Mouse (Mus musculus) midbrain, embryonic 16.5 days (tissue): ENCODE measurements around the gene Adamts8. TPM values are rescaled to one million over a fixed set of nuclear protein-coding genes. Genes with fewer than 3 reads are reported as not detected.
A peak's percentile ranks its signal among the peaks of the same experiment; 100 is the strongest.

Experiments
- ATAC-seq: fragments of 200-750 bp; cut with Nextera tagmentation; 2 replicates; pipeline ENCODE4 v1.8.0; 2017; ENCODE audit warnings: moderate TSS enrichment
- H3K27ac ChIP-seq: fragments of 300-500 bp; sonication (generic); 2 replicates; pipeline ENCODE4 v1.5.1; 2014; ENCODE audit warnings: mild to moderate bottlenecking, low read length, mixed read lengths
- H3K27me3 ChIP-seq: fragments of 300-500 bp; sonication (generic); 2 replicates; pipeline ENCODE4 v1.6.1; 2014; ENCODE audit warnings: low read depth, low read length, mixed read lengths; ENCODE audit not compliant: control insufficient read depth, insufficient read depth
- H3K36me3 ChIP-seq: fragments of 300-500 bp; sonication (generic); 2 replicates; pipeline ENCODE4 v1.6.1; 2014; ENCODE audit warnings: mild to moderate bottlenecking, low read length, moderate library complexity, mixed read lengths; ENCODE audit not compliant: control insufficient read depth, insufficient read depth
- H3K4me1 ChIP-seq: fragments of 300-500 bp; sonication (generic); 2 replicates; pipeline ENCODE4 v1.6.1; 2014; ENCODE audit warnings: mild to moderate bottlenecking, low read length, mixed read lengths; ENCODE audit not compliant: control insufficient read depth, insufficient read depth
- H3K4me2 ChIP-seq: fragments of 300-500 bp; sonication (generic); 2 replicates; pipeline ENCODE4 v1.6.1; 2014; ENCODE audit warnings: mild to moderate bottlenecking, low read length, mixed read lengths
- H3K4me3 ChIP-seq: fragments of 300-500 bp; sonication (generic); 2 replicates; pipeline ENCODE4 v1.5.1; 2014; ENCODE audit warnings: low read depth, mild to moderate bottlenecking, low read length, moderate library complexity, mixed read lengths
- H3K9ac ChIP-seq: fragments of 300-500 bp; sonication (generic); 2 replicates; pipeline ENCODE4 v1.6.1; 2014; ENCODE audit warnings: low read depth, low read length, mixed read lengths
- H3K9me3 ChIP-seq: fragments of 300-500 bp; sonication (generic); replicated peaks from 2 replicates; pipeline ENCODE4 v1.6.1; 2014; ENCODE audit warnings: mild to moderate bottlenecking, low read length, mixed read lengths; ENCODE audit not compliant: control insufficient read depth, poor library complexity, severe bottlenecking
- WGBS: fragments of 180-500 bp; shearing (Covaris S2); extraction: QIAGEN DNeasy Blood & Tissue Kit; methylation state at CpG from one replicate; pipeline ENCODE4 v1.1.7; 2014; 5-methylcytosine and 5-hydroxymethylcytosine counted together
- polyA plus RNA-seq: library from polyadenylated mRNA; unstranded; fragments of >200 nt; fragmentation: Nextera tagmentation; extraction: Ambion mirVana; gene quantifications from 2 replicates; pipeline ENCODE4 v1.2.1, GENCODE M21; 2015

The Adamts8 gene
- polyA plus RNA-seq, 1 experiment from 2014 or later, result 1.1 TPM

GRCm38 (mm10) chr9:30918466-30919356 lies 23.7 kb upstream of the Adamts8 start:
- H3K27ac ChIP-seq, result no peak overlapping the region

GRCm38 (mm10) chr9:30919686-30920085 lies 22.7 kb upstream of the Adamts8 start:
- WGBS, result 92% methylated on average over 9 of the region's 9 CpGs
- ATAC-seq, result no peak
- Histone ChIP-seq H3K4me3 (no peak overlapping the region), H3K27me3 (peaks cover 10% of the 10 kb centered on the region), H3K36me3 (no peaks in the 10 kb centered on the region), H3K27ac (no peak overlapping the region), H3K9ac (no peak overlapping the region), H3K4me2 (peak overlapping the region; percentile 44), H3K4me1 (peaks cover 5% of the 10 kb centered on the region; the same call in 1 of the 2 replicates), H3K9me3 (no peaks in the 10 kb centered on the region)

More at GRCm38 (mm10) chr9:30918466-30919356, 23.7 kb upstream of the Adamts8 start:
- Histone ChIP-seq H3K4me1 (peaks cover 5% of the 10 kb centered on the region; the same call in 1 of the 2 replicates), H3K27me3 (peaks cover 10% of the 10 kb centered on the region), H3K9me3 (no peaks in the 10 kb centered on the region), H3K36me3 (no peaks in the 10 kb centered on the region), H3K4me2 (peak overlapping the region; percentile 44), H3K4me3 (no peak overlapping the region), H3K9ac (peak overlapping the region; percentile 27; the same call in 1 of the 2 replicates)
- no peak for ATAC-seq
- WGBS, result 42% methylated on average over 12 of the region's 12 CpGs

GRCm38 (mm10) chr9:30920736-30921135 lies 21.6 kb upstream of the Adamts8 start:
- H3K9ac ChIP-seq, result no peak overlapping the region
- H3K36me3 ChIP-seq, result no peaks in the 10 kb centered on the region
- no peaks in the 10 kb centered on the region for H3K9me3 ChIP-seq
- ATAC-seq, result no peak
- peaks cover 10% of the 10 kb centered on the region for H3K27me3 ChIP-seq
- peak overlapping the region; percentile 69 for H3K4me3 ChIP-seq
- H3K4me2 ChIP-seq, result peak overlapping the region; percentile 95
- H3K4me1 ChIP-seq, result peaks cover 5% of the 10 kb centered on the region; the same call in 1 of the 2 replicates
- H3K27ac ChIP-seq, result no peak overlapping the region
- WGBS, result 20% methylated on average over 6 of the region's 6 CpGs

- Histone ChIP-seq H3K4me1 (peaks cover 5% of the 10 kb centered on the region; the same call in 1 of the 2 replicates), H3K27me3 (peaks cover 10% of the 10 kb centered on the region), H3K9me3 (no peaks in the 10 kb centered on the region), H3K4me2 (peak overlapping the region; percentile 95), H3K36me3 (no peaks in the 10 kb centered on the region), H3K4me3 (peak overlapping the region; percentile 69), H3K27ac (peak overlapping the region; percentile 60), H3K9ac (peak overlapping the region; percentile 71)
- 2% methylated on average over 56 of the region's 56 CpGs for WGBS
- peak; percentile 57 for ATAC-seq
Measured at GRCm38 (mm10) chr9:30921261-30922103, 20.9 kb upstream of the Adamts8 start.

GRCm38 (mm10) chr9:30922197-30922894 lies 20.0 kb upstream of the Adamts8 start, which contains the start of gene Adamts15:
TSS of gene Adamts15 (minus strand) at chr9:30922452.
- Histone ChIP-seq H3K9me3 (no peaks in the 10 kb centered on the region), H3K4me2 (peak within 1 kb of the TSS; percentile 95), H3K4me1 (peaks cover 5% of the 10 kb centered on the region; the same call in 1 of the 2 replicates), H3K9ac (peak within 1 kb of the TSS; percentile 71), H3K4me3 (peak within 1 kb of the TSS; percentile 69), H3K27ac (peak within 1 kb of the TSS; percentile 60), H3K27me3 (peaks cover 10% of the 10 kb centered on the region), H3K36me3 (no peaks in the 10 kb centered on the region)
- ATAC-seq, result peak; percentile 77
- under 1% methylated on average over 46 of the region's 47 CpGs for WGBS

GRCm38 (mm10) chr9:30928759-30929158 lies 13.6 kb upstream of the Adamts8 start:
- 87% methylated on average over 2 of the region's 2 CpGs for WGBS
- H3K36me3 ChIP-seq, result no peaks in the 10 kb centered on the region

GRCm38 (mm10) chr9:30932346-30932745 lies 10.0 kb upstream of the Adamts8 start:
- H3K4me3 ChIP-seq, result no peak overlapping the region
- no peak overlapping the region for H3K27ac ChIP-seq
- no peaks in the 10 kb centered on the region for H3K36me3 ChIP-seq
- H3K27me3 ChIP-seq, result no peaks in the 10 kb centered on the region
- H3K9me3 ChIP-seq, result no peaks in the 10 kb centered on the region
- no peak overlapping the region for H3K4me2 ChIP-seq
- ATAC-seq, result no peak
- no peak overlapping the region for H3K9ac ChIP-seq
- H3K4me1 ChIP-seq, result no peaks in the 10 kb centered on the region; the same call in 1 of the 2 replicates
- WGBS, result 71% methylated on average over 4 of the region's 4 CpGs

More at GRCm38 (mm10) chr9:30928759-30929158, 13.6 kb upstream of the Adamts8 start:
- no peak overlapping the region for H3K4me2 ChIP-seq
- no peaks in the 10 kb centered on the region for H3K27me3 ChIP-seq
- H3K9me3 ChIP-seq, result no peaks in the 10 kb centered on the region
- no peak overlapping the region for H3K9ac ChIP-seq
- no peak overlapping the region for H3K27ac ChIP-seq
- no peak for ATAC-seq
- H3K4me1 ChIP-seq, result no peaks in the 10 kb centered on the region
- H3K4me3 ChIP-seq, result no peak overlapping the region

GRCm38 (mm10) chr9:30934827-30935226 lies 7.5 kb upstream of the Adamts8 start:
- no peaks in the 10 kb centered on the region for H3K36me3 ChIP-seq
- H3K4me3 ChIP-seq, result no peak overlapping the region
- no peak for ATAC-seq
- no peak overlapping the region for H3K9ac ChIP-seq
- H3K4me2 ChIP-seq, result no peak overlapping the region
- H3K4me1 ChIP-seq, result no peaks in the 10 kb centered on the region; the same call in 1 of the 2 replicates
- no peak overlapping the region for H3K27ac ChIP-seq
- 69% methylated on average over 6 of the region's 6 CpGs for WGBS
- no peaks in the 10 kb centered on the region for H3K9me3 ChIP-seq
- no peaks in the 10 kb centered on the region for H3K27me3 ChIP-seq
